Mouse (Mus musculus) midbrain, embryonic 11.5 days (tissue): Measurements from ENCODE around the gene Psmb7. TPM values are rescaled to one million over a fixed set of nuclear protein-coding genes. Genes with fewer than 3 reads are reported as not detected.

Experiments used
- ATAC-seq: fragments of 200-750 bp; cut with Nextera tagmentation; 2 replicates; pipeline ENCODE4 v1.8.0; 2017; ENCODE audit warnings: moderate TSS enrichment, moderate library complexity; ENCODE audit not compliant: low FRiP score
- DNase-seq: peaks from one replicate; pipeline ENCODE4 v3.0.0; 2015; ENCODE audit warnings: low spot score; ENCODE audit errors: missing footprints
- H3K27ac ChIP-seq: fragments of 300-500 bp; sonication (generic); 2 replicates; pipeline ENCODE4 v1.5.1; 2014; ENCODE audit warnings: low read depth, low read length
- H3K27me3 ChIP-seq: fragments of 300-500 bp; sonication (generic); 2 replicates; pipeline ENCODE4 v1.6.1; 2014; ENCODE audit warnings: mild to moderate bottlenecking, low read length, moderate library complexity, mixed read lengths; ENCODE audit not compliant: control insufficient read depth, insufficient read depth
- H3K36me3 ChIP-seq: fragments of 300-500 bp; sonication (generic); 2 replicates; pipeline ENCODE4 v1.6.1; 2014; ENCODE audit warnings: mild to moderate bottlenecking, low read length, moderate library complexity, mixed read lengths; ENCODE audit not compliant: control insufficient read depth, insufficient read depth
- H3K4me1 ChIP-seq: fragments of 300-500 bp; sonication (generic); 2 replicates; pipeline ENCODE4 v1.6.1; 2014; ENCODE audit warnings: low read length; ENCODE audit not compliant: control insufficient read depth, insufficient read depth
- H3K4me2 ChIP-seq: fragments of 300-500 bp; sonication (generic); 2 replicates; pipeline ENCODE4 v1.6.1; 2014; ENCODE audit warnings: mild to moderate bottlenecking, moderate library complexity
- H3K4me3 ChIP-seq: fragments of 300-500 bp; sonication (generic); 2 replicates; pipeline ENCODE4 v1.5.1; 2014; ENCODE audit warnings: low read depth, low read length
- H3K9ac ChIP-seq: fragments of 300-500 bp; sonication (generic); 2 replicates; pipeline ENCODE4 v1.6.1; 2014; ENCODE audit warnings: low read length
- H3K9me3 ChIP-seq: fragments of 300-500 bp; sonication (generic); 2 replicates; pipeline ENCODE4 v1.6.1; 2016; ENCODE audit warnings: low read length; ENCODE audit not compliant: control insufficient read depth
- WGBS: fragments of 180-500 bp; shearing (Covaris S2); extraction: QIAGEN DNeasy Blood & Tissue Kit; methylation state at CpG from one replicate; pipeline ENCODE4 v1.1.7; 2014; 5-methylcytosine and 5-hydroxymethylcytosine counted together
- polyA plus RNA-seq: library from polyadenylated mRNA; unstranded; fragments of >200 nt; fragmentation: Nextera tagmentation; extraction: Ambion mirVana; gene quantifications from 2 replicates; pipeline ENCODE4 v1.2.1, GENCODE M21; 2014

The Psmb7 gene
- polyA plus RNA-seq, 1 experiment from 2014 or later = 351 TPM

GRCm38 (mm10) chr2:38574697-38575096 lies 69.2 kb downstream of the Psmb7 start:
- no peak for DNase-seq
- no peak overlapping the region for H3K4me3 ChIP-seq
- peaks cover 7% of the 10 kb centered on the region for H3K36me3 ChIP-seq
- no peak overlapping the region for H3K27ac ChIP-seq
- WGBS = 96% methylated on average over 2 of the region's 2 CpGs
- peaks cover 14% of the 10 kb centered on the region; the same call in 1 of the 2 replicates for H3K4me1 ChIP-seq
- no peak overlapping the region for H3K4me2 ChIP-seq
- H3K9ac ChIP-seq = no peak overlapping the region
- no peaks in the 10 kb centered on the region for H3K9me3 ChIP-seq
- no peak for ATAC-seq
- H3K27me3 ChIP-seq = no peaks in the 10 kb centered on the region

- no peaks in the 10 kb centered on the region for H3K27me3 ChIP-seq
- H3K36me3 ChIP-seq = peaks cover 7% of the 10 kb centered on the region
- no peaks in the 10 kb centered on the region for H3K9me3 ChIP-seq
- DNase-seq (peak; percentile 72), ATAC-seq (no peak)
- no peak overlapping the region for H3K4me2 ChIP-seq
- no peak overlapping the region for H3K9ac ChIP-seq
- H3K4me1 ChIP-seq = peaks cover 4% of the 10 kb centered on the region
- no peak overlapping the region for H3K27ac ChIP-seq
- 85% methylated on average over 23 of the region's 23 CpGs for WGBS
- H3K4me3 ChIP-seq = no peak overlapping the region
Observed at GRCm38 (mm10) chr2:38571971-38572601, 71.8 kb downstream of the Psmb7 start.

DNA sequence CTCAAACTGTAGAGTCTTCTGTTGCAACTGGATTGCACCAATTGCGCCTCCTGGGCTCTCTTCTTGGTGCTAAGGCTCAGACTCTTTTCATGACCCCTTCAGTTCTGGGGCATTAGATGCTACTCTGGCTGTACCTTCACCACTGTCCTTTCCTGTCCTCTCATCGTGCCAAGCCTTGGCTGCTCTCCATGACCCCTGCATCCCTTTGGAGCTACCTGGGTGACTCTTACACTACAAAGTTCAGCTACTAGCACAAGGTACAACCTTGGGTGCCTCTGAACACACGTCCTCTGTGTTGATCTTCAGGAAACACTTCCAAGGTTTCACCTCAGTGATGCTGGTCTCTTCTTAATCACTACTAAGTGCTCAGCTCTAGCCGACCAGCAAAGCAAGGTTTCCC lies 81.3 kb downstream of the Psmb7 start:
- Histone ChIP-seq H3K9me3 (no peaks in the 10 kb centered on the region), H3K9ac (no peak overlapping the region), H3K27ac (no peak overlapping the region), H3K4me3 (no peak overlapping the region), H3K4me1 (peaks cover 14% of the 10 kb centered on the region), H3K4me2 (no peak overlapping the region), H3K36me3 (peaks cover 3% of the 10 kb centered on the region; the same call in 1 of the 2 replicates), H3K27me3 (no peaks in the 10 kb centered on the region)
- WGBS = 93% methylated on average over 4 of the region's 4 CpGs
- ATAC-seq = no peak
- DNase-seq = no peak

DNA sequence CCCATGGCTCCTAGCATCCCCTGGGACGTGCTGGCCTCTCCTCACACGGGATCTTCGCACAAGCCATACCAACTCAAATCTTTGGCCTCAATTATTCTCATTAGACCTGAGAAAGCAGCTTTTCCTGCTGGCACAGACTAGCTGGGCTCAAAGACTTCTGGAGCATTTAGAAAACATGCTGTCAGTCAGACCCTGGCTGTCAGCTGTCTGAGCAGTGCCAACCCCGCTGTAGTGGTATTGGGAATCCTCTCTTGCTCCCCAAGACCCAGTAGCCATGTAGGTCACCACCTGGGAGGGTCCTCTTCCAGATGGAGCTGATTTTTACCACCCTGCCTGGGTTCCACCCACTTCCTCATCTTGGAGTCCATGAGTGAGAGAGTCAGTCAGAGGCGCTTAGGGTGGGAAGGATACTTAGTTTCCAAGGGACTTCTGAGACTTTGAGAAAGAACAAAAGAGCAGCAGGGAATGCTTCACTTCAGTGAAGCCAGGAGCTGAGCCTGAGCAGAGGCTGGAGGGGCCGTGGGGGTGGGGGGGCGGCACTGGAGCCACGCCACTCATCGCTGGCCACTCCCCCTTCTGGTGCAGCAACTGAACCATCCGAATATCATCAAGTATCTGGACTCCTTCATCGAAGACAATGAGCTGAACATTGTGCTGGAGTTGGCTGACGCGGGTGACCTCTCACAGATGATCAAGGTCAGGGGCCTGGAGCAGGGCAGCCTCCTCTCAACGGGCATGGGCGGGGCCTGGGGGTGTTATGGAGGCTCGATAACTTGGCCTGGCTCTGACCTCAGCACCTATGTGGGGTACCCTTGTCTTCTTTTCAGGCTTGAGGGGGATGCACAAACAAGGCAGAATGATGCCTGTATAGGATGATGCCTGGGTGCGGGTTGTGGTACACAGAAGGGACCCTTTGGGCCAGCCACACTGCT lies 83.3 kb downstream of the Psmb7 start:
- H3K9ac ChIP-seq = no peak overlapping the region
- WGBS = 39% methylated on average over 17 of the region's 17 CpGs
- H3K27me3 ChIP-seq = no peaks in the 10 kb centered on the region
- no peak for DNase-seq
- no peaks in the 10 kb centered on the region for H3K9me3 ChIP-seq
- H3K36me3 ChIP-seq = peaks cover 3% of the 10 kb centered on the region; the same call in 1 of the 2 replicates
- no peak overlapping the region for H3K27ac ChIP-seq
- peak; percentile 59 for ATAC-seq
- H3K4me3 ChIP-seq = no peak overlapping the region
- H3K4me1 ChIP-seq = peaks cover 7% of the 10 kb centered on the region
- H3K4me2 ChIP-seq = no peak overlapping the region

- DNase-seq (no peak), ATAC-seq (no peak)
- Histone ChIP-seq H3K9me3 (no peaks in the 10 kb centered on the region), H3K27me3 (no peaks in the 10 kb centered on the region), H3K4me2 (no peak overlapping the region), H3K4me3 (no peak overlapping the region), H3K36me3 (no peaks in the 10 kb centered on the region), H3K9ac (no peak overlapping the region), H3K27ac (no peak overlapping the region), H3K4me1 (peaks cover 14% of the 10 kb centered on the region)
- WGBS = 80% methylated on average over 3 of the region's 3 CpGs
Observed at GRCm38 (mm10) chr2:38556721-38557120, 87.2 kb downstream of the Psmb7 start.

DNA sequence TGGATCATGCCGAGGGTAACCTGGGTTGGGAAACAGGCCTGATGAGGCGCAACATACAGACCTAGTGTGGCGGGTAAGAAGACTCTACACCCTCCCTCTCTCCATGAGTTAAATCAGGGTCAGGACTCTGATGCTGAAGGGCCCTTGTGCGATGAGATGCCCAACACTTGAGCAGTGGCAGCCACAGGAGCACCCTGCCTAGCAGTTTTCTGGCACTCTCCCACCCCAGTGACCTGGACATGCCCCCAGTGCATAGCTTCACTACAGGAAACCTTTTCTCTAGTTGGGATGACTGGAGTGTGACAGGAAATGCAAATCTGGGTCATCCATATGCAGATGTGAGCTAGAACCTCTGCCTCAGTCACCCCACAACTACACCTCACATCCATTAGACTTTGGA lies 88.2 kb downstream of the Psmb7 start:
- Histone ChIP-seq H3K4me3 (no peak overlapping the region), H3K9me3 (no peaks in the 10 kb centered on the region), H3K9ac (no peak overlapping the region), H3K36me3 (no peaks in the 10 kb centered on the region), H3K4me2 (no peak overlapping the region), H3K4me1 (peaks cover 11% of the 10 kb centered on the region), H3K27ac (no peak overlapping the region), H3K27me3 (no peaks in the 10 kb centered on the region)
- WGBS = 91% methylated on average over 4 of the region's 4 CpGs
- no peak for DNase-seq
- no peak for ATAC-seq

DNA sequence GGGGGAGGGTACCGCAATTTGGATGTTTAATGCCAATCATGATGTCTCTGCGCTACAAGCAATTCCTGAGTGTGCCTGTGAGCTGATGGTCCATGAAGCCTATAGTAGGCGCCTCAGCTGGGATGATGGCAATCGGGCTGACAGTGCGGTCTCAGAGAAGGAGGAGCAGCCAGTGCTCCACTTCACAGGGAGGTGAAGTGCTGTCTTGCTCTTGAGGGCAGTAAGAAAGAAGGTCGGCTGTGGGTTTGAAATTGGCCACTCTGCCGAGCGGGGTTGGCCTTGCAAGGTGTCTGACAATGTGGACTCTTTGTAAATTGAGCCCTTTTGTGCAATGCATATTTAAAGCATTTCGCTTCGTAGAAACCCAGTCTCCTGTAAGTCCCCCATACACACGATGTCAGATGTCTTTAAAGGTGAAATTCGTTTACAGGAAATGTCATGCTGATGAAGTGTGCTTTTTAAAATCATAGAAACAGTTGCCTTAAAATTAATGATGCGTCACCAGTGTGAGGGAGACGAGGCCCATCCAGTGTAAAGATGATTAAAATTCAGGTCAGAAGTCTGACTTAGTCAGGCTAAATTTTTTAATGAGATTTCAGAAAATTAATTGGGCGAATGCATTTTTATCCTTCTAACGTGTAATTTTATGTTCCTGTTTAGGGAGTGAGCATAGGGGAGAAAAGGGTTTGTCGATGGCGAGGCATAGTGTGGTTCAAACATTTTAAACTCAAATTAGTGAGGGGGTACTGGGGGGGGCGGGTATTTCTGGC lies 89.5 kb downstream of the Psmb7 start:
- no peak overlapping the region for H3K27ac ChIP-seq
- ATAC-seq = no peak
- no peak overlapping the region for H3K4me2 ChIP-seq
- no peaks in the 10 kb centered on the region for H3K9me3 ChIP-seq
- no peak overlapping the region for H3K4me3 ChIP-seq
- peaks cover 7% of the 10 kb centered on the region; the same call in 1 of the 2 replicates for H3K4me1 ChIP-seq
- WGBS = 82% methylated on average over 19 of the region's 19 CpGs
- no peak overlapping the region for H3K9ac ChIP-seq
- 0 out of 2 replicates have a peak, but pooled peaks cover 3% of the 10 kb centered on the region for H3K36me3 ChIP-seq
- DNase-seq = no peak
- no peaks in the 10 kb centered on the region for H3K27me3 ChIP-seq

DNA sequence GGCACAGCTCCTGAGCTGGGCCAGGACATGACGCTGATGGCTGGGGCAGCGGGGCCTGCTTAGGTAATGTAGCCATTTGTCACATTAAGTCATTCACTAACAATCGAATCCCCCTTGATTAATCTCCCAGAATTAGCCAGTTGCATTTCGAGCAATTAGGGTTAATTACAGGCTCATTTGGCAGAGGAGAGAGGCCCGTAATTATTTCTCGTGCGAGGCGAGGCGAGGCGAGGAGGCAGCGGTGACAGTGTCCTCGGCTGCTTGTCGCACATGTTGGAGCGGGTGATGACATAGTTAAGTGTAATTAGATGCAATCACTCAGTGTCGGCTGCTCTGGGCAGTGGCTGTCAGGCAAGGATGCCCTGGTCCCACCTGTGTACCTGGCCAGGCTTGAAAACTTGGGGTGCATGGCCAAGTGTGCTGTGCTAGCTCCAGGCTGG lies 91.9 kb downstream of the Psmb7 start:
- H3K9me3 ChIP-seq = no peaks in the 10 kb centered on the region
- no peaks in the 10 kb centered on the region for H3K27me3 ChIP-seq
- no peak overlapping the region for H3K9ac ChIP-seq
- DNase-seq (no peak), ATAC-seq (no peak)
- no peak overlapping the region for H3K27ac ChIP-seq
- WGBS = 91% methylated on average over 15 of the region's 15 CpGs
- peaks cover 19% of the 10 kb centered on the region for H3K4me1 ChIP-seq
- H3K4me2 ChIP-seq = no peak overlapping the region
- H3K4me3 ChIP-seq = no peak overlapping the region
- H3K36me3 ChIP-seq = 0 out of 2 replicates have a peak, but pooled peaks cover 3% of the 10 kb centered on the region
